Mouse (Mus musculus): ENCODE measurements around the gene Carns1. TPM values are rescaled to one million over a fixed set of nuclear protein-coding genes. Genes with fewer than 3 reads are reported as not detected.

The Carns1 gene
- 6.8 and 10.4 TPM in 2 replicates for polyA plus RNA-seq (2015; fragmentation: Nextera tagmentation; extraction: Ambion mirVana)

DNA sequence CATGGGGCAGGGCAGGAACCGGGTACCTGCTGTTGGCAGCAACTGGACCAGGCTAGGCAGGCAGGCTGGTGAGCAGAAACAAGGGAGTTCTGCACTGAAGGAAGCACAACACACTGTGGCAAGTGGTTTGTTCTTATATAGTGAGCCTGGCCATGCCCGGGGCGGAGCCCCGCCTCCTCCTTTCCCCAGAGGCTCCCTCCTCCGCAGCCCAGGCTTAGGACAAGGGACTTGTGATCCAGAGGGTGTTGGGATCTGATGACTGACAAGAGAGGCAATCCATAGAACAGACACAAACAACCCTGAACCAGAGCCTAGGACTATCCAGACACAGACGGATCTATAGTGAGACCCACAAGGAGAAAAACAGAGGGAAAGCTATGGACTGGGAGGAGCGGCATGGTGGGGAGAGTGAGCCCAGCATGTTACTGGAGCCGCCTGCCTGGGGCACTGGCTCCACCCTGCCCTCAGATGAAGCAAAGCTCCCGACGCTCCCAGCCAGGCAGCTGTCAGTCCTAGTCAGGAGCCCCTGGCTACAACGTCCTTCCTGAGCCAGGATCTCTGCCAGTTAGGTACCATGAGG, at the start of gene Carns1:
Gene Carns1, minus strand, starts transcription at position 112 of the 580 bp plus-strand sequence.
- DNase-seq (ENCODE audit: low spot score): no peak

- peak; percentile 20 for DNase-seq (ENCODE audit: low spot score)
Observed at GRCm38 (mm10) chr19:4222165-4222564, 46.9 kb upstream of the Carns1 start.

GRCm38 (mm10) chr19:4220957-4221743, 45.9 kb upstream of the Carns1 start:
- DNase-seq (ENCODE audit: low spot score): peak; percentile 35

DNA sequence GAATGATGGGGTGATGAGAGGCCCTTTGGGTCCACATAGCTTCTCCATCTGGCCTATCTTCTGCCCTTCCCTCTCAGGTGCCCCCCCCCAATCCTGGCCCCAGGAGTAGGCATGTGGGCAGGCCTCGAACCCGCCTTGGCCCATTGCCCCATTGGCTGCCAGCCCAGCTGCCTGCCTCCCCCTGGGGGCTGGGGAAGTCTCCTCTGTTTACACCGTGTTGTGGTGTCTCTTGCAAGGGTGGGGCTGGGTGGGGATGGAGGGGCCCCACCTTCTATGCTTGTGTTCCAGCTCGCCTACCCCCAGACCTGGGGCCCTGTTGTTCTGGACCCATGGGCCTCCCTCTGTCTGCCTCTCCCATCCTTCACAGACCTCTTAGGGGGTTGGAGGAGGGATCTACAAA, 45.1 kb upstream of the Carns1 start:
- DNase-seq (ENCODE audit: low spot score): no peak

- DNase-seq (ENCODE audit: low spot score): no peak
Observed at GRCm38 (mm10) chr19:4219943-4220342, 44.7 kb upstream of the Carns1 start.

GRCm38 (mm10) chr19:4218784-4219183, 43.5 kb upstream of the Carns1 start:
- DNase-seq (ENCODE audit: low spot score): peak; percentile 39

- peak; percentile 12 for DNase-seq (ENCODE audit: low spot score)
Observed at GRCm38 (mm10) chr19:4218293-4218692, 43.0 kb upstream of the Carns1 start.

DNA sequence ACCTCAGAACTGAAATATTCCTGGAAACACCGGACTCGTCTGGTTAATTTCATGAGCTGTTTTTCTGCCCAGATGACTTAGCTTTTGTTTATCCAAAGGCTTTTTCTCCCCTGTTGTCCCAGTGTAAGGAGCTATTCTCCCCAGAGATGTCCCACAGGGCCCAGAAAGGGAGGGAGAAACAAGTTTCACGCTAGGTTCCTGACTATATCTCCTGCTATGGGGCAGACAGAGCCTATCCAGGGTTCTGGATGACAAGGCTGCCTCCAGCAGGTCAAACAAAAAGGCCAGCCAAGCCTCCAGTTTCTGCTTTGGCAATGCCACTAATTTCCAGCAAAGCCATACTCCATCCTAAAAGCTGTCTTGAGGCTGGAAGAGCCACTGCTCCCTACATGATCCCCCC, 42.6 kb upstream of the Carns1 start:
- no peak for DNase-seq (ENCODE audit: low spot score)

GRCm38 (mm10) chr19:4217140-4217539, 41.9 kb upstream of the Carns1 start:
- no peak for DNase-seq (ENCODE audit: low spot score)

DNA sequence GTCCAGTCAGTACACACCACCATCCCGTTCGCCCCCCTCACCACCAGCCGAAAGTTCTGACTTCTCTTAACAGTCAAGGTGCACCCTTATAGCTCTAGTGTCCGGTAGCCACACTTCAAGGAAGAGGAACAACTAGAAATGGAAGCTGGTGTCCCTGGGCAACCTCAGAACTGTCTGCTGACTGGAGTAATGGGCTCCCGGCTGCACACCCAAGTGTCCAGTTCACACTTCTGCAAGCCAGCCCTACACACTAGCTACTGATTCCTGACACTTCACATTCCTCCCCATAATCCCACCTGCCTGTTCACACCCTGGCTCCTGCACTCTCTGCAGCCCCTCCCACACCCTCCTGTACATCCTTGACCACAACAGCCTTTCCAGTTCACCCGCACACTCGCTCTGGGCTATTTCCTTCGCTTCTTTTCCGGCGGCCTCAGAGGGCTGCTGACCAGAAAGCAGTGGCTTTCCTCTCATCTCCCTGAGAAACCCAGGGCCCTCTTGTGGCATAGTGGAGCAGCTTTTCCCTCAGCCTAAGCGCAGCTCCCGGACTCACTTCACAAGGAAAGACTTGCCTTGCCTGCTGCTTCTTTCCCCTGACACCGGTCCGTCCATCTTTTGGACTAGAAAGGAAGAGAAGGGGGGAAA, 40.9 kb upstream of the Carns1 start:
- DNase-seq (ENCODE audit: low spot score): no peak

DNA sequence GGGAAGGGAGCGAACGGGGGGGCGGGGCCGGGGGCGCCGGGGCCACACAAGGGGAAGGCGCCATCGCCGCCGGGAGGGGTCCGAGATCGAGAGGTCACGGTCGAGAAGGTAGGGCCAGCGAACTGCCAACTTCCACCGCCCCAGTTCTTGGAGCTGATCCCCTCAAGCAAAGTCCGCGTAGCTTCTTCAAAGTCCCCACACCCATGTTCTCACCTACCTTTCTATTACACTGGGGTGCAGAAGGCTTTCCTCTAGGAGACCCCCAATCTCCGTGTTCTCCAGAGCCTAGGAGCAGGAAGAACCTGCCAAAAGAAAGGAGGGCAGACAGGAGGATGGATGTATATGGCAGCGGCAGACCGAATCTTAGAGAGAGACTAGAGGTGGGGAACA, 40.2 kb upstream of the Carns1 start:
- no peak for DNase-seq (ENCODE audit: low spot score)

DNA sequence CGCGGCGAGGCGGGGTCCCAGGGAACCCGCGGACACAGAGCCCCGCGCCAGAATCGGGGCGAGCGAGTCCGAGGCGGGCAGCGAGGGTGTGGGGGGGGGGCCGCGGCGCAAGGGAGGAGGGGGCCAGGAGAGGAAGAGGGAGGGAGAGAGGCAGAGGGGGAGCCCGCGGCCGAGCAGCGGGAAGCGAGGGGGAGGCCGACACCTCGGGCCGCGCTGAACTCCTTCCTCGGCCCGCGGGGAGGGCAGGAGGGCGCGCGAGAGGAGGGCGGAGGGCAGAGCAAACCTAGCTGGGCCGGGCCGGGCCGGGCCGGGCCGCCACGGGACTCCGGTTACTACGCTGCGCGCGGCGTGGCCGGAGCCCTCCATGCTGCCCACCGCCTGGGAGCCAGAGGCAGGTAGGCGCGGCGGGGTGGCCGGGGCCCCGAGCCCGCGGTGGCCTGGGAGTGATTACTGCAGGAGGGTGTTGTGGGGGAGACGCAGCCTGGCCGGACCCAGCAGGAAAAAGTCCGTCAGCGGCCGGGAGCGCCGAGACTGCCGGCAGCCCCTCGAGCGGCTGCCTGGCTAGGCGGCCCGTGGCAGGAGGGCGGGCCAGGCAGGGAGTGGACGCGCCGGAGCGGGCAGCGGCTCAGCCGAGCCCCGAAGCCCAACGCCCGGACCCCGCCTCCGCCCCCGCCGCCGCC, 39.6 kb upstream of the Carns1 start:
- peak; percentile 13 for DNase-seq (ENCODE audit: low spot score)

DNA sequence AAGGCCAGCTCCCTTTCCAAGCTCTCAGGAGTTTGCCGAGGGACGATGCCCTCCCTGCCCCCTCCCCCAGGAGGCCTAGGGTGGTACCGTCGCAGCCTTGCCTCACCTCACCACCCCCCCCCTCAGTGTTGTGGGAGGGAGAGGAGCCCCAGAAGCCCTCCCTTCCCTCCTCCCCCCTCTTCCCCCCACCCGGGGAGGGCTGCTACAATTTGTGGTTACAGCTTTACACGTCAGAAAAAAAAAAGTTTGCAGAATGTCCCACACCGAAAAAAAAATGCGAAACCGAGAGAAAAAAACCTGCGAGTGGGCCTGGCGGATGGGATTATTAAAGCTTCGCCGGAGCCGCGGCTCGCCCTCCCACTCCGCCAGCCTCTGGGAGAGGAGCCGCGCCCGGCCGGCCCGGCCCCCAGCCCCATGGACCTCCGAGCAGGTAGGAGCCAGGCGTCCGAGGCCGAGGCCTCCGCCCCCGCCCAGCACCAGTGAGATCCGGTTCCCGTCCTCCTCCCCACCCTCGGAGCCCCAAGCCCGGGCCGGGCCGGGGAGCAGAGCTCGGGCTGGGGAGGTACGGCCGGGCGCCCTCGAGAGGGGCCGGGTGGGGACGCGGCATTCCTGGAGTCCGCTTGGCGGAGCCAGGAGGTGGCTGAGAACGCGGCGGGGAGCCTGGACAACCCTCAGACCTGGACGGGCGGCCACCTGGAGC, 38.9 kb upstream of the Carns1 start, which contains the start of the genes Clcf1 and AC109138.7:
Gene Clcf1, plus strand, starts transcription at position 168 of the 700 bp plus-strand sequence.
Gene AC109138.7, plus strand, starts transcription at position 287 of the 700 bp plus-strand sequence.
- peak; percentile 58 for DNase-seq (ENCODE audit: low spot score)

DNA sequence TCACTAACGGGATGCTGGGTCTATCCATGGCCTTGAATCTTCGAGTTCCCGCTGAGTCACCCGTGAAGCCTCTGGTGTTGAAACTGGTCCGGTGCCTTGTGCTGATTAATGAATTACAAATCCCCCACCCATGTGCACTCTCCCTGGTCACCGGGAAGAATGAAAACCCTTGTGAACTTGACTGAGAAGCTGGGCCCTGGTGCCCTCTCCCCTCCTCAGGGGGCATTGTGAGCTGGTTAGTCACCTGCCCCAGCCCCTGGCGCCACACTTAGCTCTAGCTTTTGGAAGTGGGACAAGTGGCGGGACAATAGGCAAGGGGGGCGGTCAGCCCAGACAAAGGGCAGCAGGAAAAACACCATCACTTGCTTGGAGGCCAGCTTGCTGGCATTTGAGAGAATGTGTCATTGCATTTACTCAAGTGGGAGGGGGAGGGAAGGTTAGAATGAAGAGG, 38.3 kb upstream of the Carns1 start:
- no peak for DNase-seq (ENCODE audit: low spot score)

GRCm38 (mm10) chr19:4211891-4212588, 36.8 kb upstream of the Carns1 start:
- DNase-seq (ENCODE audit: low spot score): no peak

GRCm38 (mm10) chr19:4208563-4208962, 33.3 kb upstream of the Carns1 start:
- DNase-seq (ENCODE audit: low spot score): no peak

GRCm38 (mm10) chr19:4206971-4207370, 31.7 kb upstream of the Carns1 start:
- peak; percentile 62 for DNase-seq (ENCODE audit: low spot score)

DNA sequence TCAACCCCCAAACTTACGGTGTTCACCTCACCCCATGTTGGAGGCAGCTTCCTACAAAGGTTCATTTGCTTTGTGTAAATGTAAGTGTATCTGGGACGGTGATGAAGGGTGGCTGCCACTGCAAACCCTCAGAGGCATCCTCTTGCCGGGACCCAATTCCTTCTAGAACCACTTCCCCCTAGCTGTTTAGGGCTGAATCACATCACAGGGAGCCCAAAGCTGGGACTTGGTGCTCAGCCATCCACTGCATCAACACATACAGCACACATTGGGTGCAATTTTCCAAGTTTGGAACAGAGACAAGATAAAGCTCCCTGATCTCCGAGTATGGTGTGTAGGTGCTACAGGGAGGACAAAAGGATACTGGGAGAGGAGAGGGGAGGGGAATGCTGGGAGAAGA, 29.6 kb upstream of the Carns1 start:
- DNase-seq (ENCODE audit: low spot score): no peak

- peak; percentile 66 for DNase-seq (ENCODE audit: low spot score)
Observed at GRCm38 (mm10) chr19:4203604-4204326, 28.5 kb upstream of the Carns1 start.

GRCm38 (mm10) chr19:4203148-4203547, 27.9 kb upstream of the Carns1 start:
- DNase-seq (ENCODE audit: low spot score): peak; percentile 39

Measured in thymus, postnatal 0 days (tissue).